Mouse (Mus musculus) lung, adult 2 months (tissue): ENCODE results near the gene Rad1.

Source experiments
- CTCF ChIP-seq: fragments of 200-500 bp; IDR thresholded peaks from 2 replicates; pipeline ENCODE4 v1.5.1; 2011; ENCODE audit warnings: mild to moderate bottlenecking, low read length, control low read depth; ENCODE audit not compliant: insufficient read depth
- POLR2A ChIP-seq: fragments of 200-500 bp; IDR thresholded peaks from 2 replicates; pipeline ENCODE4 v1.6.1; 2011; ENCODE audit warnings: low read depth, mild to moderate bottlenecking, control low read depth, low read length, borderline replicate concordance; ENCODE audit errors: extremely low read depth

GRCm38 (mm10) chr15:10441493-10441892, 44.3 kb upstream of the Rad1 start:
- TF ChIP-seq CTCF (no peak), POLR2A (no peak)
